Mouse (Mus musculus) forebrain, embryonic 14.5 days (tissue): ENCODE data around the gene Ift81. TPM values are rescaled to one million over a fixed set of nuclear protein-coding genes. Genes with fewer than 3 reads are reported as not detected.

ENCODE experiments used
- ATAC-seq: fragments of 200-750 bp; cut with Nextera tagmentation; 2 replicates; pipeline ENCODE4 v1.8.0; 2017; ENCODE audit warnings: mild to moderate bottlenecking, moderate library complexity
- DNase-seq: peaks from one replicate; pipeline ENCODE4 v3.0.0-alpha.2; 2015; ENCODE audit warnings: low spot score
- H3K27ac ChIP-seq: fragments of 300-500 bp; sonication (generic); 2 replicates; pipeline ENCODE4 v1.5.1; 2014; ENCODE audit warnings: low read depth, mild to moderate bottlenecking, control low read depth, low read length, moderate library complexity
- H3K27me3 ChIP-seq: fragments of 300-500 bp; sonication (generic); replicated peaks from 2 replicates; pipeline ENCODE4 v1.6.1; 2014; ENCODE audit warnings: low read length, control low read depth, mixed read lengths; ENCODE audit not compliant: control insufficient read depth, insufficient read depth
- H3K36me3 ChIP-seq: fragments of 300-500 bp; sonication (generic); 2 replicates; pipeline ENCODE4 v1.6.1; 2014; ENCODE audit warnings: low read length, control low read depth; ENCODE audit not compliant: control insufficient read depth, insufficient read depth
- H3K4me1 ChIP-seq: fragments of 300-500 bp; sonication (generic); 2 replicates; pipeline ENCODE4 v1.6.1; 2014; ENCODE audit warnings: antibody characterized with exemption, low read length, control low read depth; ENCODE audit not compliant: control insufficient read depth, insufficient read depth
- H3K4me2 ChIP-seq: fragments of 300-500 bp; sonication (generic); 2 replicates; pipeline ENCODE4 v1.6.1; 2014; ENCODE audit warnings: mild to moderate bottlenecking, control low read depth, low read length
- H3K4me3 ChIP-seq: fragments of 300-500 bp; sonication (generic); 2 replicates; pipeline ENCODE4 v1.5.1; 2014; ENCODE audit warnings: low read depth, low read length, control low read depth
- H3K9ac ChIP-seq: fragments of 300-500 bp; sonication (generic); 2 replicates; pipeline ENCODE4 v1.6.1; 2014; ENCODE audit warnings: mild to moderate bottlenecking, low read length, control low read depth, moderate library complexity
- H3K9me3 ChIP-seq: fragments of 300-500 bp; sonication (generic); replicated peaks from 2 replicates; pipeline ENCODE4 v1.6.1; 2016; ENCODE audit warnings: low read length, control low read depth, mixed read lengths; ENCODE audit not compliant: control insufficient read depth
- WGBS: fragments of 180-500 bp; shearing (Covaris S2); extraction: QIAGEN DNeasy Blood & Tissue Kit; methylation state at CpG from one replicate; pipeline ENCODE4 v1.1.7; 2014; 5-methylcytosine and 5-hydroxymethylcytosine counted together
- polyA plus RNA-seq: library from polyadenylated mRNA; unstranded; fragments of >200 nt; fragmentation: Nextera tagmentation; extraction: Ambion mirVana; gene quantifications from 2 replicates; pipeline ENCODE4 v1.2.1, GENCODE M21; 2014

Gene Ift81
- polyA plus RNA-seq, 1 experiment from 2014 or later: 48.9 TPM

DNA sequence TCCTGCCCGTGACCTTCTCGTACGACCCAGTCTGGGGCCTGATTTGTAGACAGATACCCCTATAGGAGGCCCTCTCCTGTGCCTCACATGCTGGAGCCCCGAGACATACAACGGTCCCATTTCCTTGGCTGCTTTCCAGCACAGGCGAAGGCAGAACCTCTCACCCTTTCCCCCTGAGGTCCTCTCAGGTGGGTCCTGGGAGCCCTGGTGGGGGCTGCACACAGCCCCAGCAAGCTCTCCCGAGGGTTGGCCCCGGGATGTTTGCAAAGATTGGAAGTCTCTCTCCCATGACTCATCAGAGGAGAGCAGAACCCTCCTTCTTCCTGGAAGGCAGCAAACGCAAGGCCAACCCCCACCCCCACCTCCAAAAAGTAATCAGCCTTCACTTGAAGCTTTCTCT, 102.9 kb downstream of the Ift81 start:
- DNase-seq (no peak), ATAC-seq (no peak)
- Histone ChIP-seq H3K36me3 (no peaks in the 10 kb centered on the region), H3K27ac (no peak overlapping the region), H3K9me3 (0 out of 2 replicates have a peak, but pooled peaks cover 2% of the 10 kb centered on the region), H3K27me3 (no peaks in the 10 kb centered on the region), H3K4me2 (no peak overlapping the region), H3K9ac (no peak overlapping the region), H3K4me1 (peaks cover 8% of the 10 kb centered on the region; the same call in 1 of the 2 replicates), H3K4me3 (no peak overlapping the region)
- WGBS: 70% methylated on average over 9 of the region's 9 CpGs

DNA sequence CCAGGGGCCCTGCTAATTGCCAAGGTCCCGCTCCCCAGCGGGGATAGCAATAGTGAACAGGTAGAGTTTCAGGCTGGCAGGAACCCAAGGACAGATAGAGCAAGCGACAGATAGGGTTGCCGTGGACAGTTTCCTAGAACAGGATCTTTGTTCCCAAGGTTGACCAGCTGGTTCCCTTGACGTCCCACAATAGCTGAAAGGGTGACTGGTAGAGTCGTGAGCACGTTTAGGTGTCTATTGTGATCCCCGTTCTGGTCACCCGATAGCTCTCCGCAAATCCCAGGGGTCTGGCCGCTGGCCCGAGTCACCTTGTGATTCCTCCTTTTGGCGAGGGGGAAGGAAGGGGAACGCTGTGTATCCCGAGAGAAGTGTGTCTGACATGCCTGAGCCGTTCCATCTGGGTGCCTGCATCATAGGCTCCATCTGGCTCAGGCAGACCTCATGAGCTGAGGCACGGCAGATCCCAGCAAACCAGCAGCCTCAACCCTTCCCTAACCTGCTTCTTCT, 103.6 kb downstream of the Ift81 start:
- no peaks in the 10 kb centered on the region for H3K36me3 ChIP-seq
- 75% methylated on average over 17 of the region's 17 CpGs for WGBS
- no peak overlapping the region for H3K4me3 ChIP-seq
- H3K4me2 ChIP-seq: no peak overlapping the region
- ATAC-seq (no peak; the same call in 1 of the 2 replicates), DNase-seq (peak; percentile 51)
- no peak overlapping the region for H3K9ac ChIP-seq
- H3K9me3 ChIP-seq: 0 out of 2 replicates have a peak, but pooled peaks cover 2% of the 10 kb centered on the region
- peaks cover 8% of the 10 kb centered on the region; the same call in 1 of the 2 replicates for H3K4me1 ChIP-seq
- no peaks in the 10 kb centered on the region for H3K27me3 ChIP-seq
- H3K27ac ChIP-seq: no peak overlapping the region

DNA sequence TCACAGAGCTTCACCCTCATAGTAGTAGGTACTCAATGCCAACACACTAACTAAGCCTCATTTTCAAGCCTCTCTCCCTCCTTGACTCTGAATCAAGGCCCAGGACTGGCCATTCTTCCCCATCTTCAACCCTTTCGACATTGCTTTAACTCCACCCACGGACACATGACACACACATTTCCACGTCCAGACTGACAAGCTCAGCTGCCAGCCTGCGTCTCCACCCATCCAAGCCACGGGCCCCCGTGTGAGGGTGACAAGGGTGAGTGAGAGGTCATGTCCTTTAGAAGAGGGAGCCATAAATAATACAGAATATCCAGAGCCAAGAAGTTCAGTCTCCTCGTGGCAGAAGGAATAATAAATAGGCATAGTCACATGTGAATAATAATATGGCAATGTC, 104.7 kb downstream of the Ift81 start:
- 81% methylated on average over 7 of the region's 7 CpGs for WGBS
- Histone ChIP-seq H3K36me3 (no peaks in the 10 kb centered on the region), H3K27me3 (no peaks in the 10 kb centered on the region), H3K4me3 (no peak overlapping the region), H3K27ac (no peak overlapping the region), H3K9me3 (0 out of 2 replicates have a peak, but pooled peaks cover 2% of the 10 kb centered on the region), H3K9ac (no peak overlapping the region), H3K4me1 (peaks cover 8% of the 10 kb centered on the region; the same call in 1 of the 2 replicates), H3K4me2 (no peak overlapping the region)
- ATAC-seq (no peak), DNase-seq (no peak)

DNA sequence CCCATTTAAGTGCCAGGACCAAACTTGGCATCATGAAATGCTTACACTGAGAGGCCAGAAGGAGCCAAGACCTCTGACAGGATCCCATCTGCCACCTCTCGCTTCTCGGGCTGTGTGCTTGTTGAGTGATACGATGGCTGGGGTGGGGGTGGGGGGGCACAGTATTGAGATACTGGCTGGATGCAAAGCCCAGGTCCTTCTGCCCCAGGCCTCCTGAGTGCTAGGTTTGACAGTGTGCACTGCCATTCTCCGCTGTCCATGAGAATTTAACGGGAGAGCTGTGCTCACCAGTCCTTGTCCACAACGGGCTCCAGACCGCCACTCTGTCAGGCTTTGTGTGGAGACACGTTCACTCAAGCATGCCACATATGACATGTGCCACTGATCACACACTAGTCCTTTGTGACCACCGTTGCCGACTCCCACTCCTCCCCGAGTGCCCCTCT, 105.4 kb downstream of the Ift81 start:
- 0 out of 2 replicates have a peak, but pooled peaks cover 2% of the 10 kb centered on the region for H3K9me3 ChIP-seq
- H3K4me3 ChIP-seq: no peak overlapping the region
- no peak overlapping the region for H3K4me2 ChIP-seq
- H3K27ac ChIP-seq: no peak overlapping the region
- peaks cover 3% of the 10 kb centered on the region; the same call in 1 of the 2 replicates for H3K4me1 ChIP-seq
- ATAC-seq (no peak), DNase-seq (no peak)
- H3K27me3 ChIP-seq: no peaks in the 10 kb centered on the region
- WGBS: 81% methylated on average over 11 of the region's 11 CpGs
- H3K36me3 ChIP-seq: no peaks in the 10 kb centered on the region
- H3K9ac ChIP-seq: no peak overlapping the region

DNA sequence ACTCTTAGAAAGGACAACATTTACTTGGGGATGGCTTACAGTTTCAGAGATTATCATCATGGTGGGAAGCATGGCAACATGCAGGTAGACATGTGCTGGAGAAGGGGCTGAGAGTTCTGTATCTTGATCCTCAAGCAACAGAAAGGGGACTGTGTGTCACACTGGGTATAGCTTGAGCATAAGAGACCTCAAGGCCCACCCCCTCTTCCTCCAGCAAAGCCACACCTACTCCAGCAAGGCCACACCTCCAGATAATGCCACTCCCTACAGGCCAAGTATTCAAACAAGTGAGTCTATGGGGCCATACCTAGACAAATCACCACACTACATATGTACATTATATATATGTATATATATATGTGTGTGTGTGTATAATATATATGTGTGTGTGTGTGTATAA, 106.9 kb downstream of the Ift81 start:
- no peak for ATAC-seq
- no peak overlapping the region for H3K27ac ChIP-seq
- no peak overlapping the region for H3K4me2 ChIP-seq
- H3K9ac ChIP-seq: no peak overlapping the region
- H3K36me3 ChIP-seq: no peaks in the 10 kb centered on the region
- 0 out of 2 replicates have a peak, but pooled peaks cover 2% of the 10 kb centered on the region for H3K9me3 ChIP-seq
- H3K27me3 ChIP-seq: no peaks in the 10 kb centered on the region
- H3K4me3 ChIP-seq: no peak overlapping the region
- peaks cover 11% of the 10 kb centered on the region for H3K4me1 ChIP-seq
- DNase-seq: no peak

DNA sequence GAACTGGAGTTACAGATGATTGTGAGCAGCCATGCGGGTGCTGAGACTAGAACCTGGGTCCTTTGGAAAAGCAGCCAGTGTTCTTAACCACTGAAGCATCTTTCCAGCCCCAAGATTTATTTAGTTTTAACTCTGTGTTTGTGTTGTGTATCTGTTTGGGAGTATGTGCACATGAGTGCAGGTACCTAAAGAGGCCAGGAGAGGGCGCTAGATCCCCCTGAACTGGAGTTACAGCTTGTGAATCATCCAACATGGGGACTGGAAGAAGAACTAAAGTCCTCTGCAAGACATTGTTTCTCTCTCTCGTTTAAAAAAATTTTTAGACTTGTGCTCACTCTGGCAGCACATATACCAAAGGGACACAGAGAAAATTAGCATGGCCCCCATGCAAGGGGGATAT, 107.9 kb downstream of the Ift81 start:
- H3K27me3 ChIP-seq: no peaks in the 10 kb centered on the region
- 84% methylated on average over 3 of the region's 3 CpGs for WGBS
- no peak overlapping the region for H3K9ac ChIP-seq
- H3K9me3 ChIP-seq: 0 out of 2 replicates have a peak, but pooled peaks cover 2% of the 10 kb centered on the region
- H3K4me1 ChIP-seq: peaks cover 11% of the 10 kb centered on the region
- H3K4me3 ChIP-seq: no peak overlapping the region
- no peaks in the 10 kb centered on the region for H3K36me3 ChIP-seq
- no peak overlapping the region for H3K27ac ChIP-seq
- ATAC-seq (no peak), DNase-seq (no peak)
- no peak overlapping the region for H3K4me2 ChIP-seq

DNA sequence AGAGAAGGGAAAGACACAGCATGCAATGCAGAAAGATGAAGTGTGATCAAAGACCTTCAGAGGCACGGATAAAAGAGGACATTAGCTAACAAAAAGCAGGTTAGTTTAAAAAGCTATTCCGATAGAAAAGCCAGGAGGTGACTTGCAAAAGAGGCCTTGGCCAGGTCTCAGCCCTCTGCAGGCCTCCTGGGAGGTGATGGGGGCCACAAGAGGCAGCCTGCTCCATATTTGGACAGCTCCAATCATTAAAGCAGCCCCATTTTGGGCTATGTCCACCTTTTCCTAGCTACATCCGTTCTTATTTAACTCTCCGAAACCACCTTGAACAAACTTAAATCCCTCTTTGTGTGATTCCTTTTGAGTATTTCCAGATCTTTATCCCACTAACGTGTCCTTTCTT, 108.8 kb downstream of the Ift81 start:
- H3K9me3 ChIP-seq: 0 out of 2 replicates have a peak, but pooled peaks cover 2% of the 10 kb centered on the region
- no peak overlapping the region for H3K4me3 ChIP-seq
- 89% methylated on average over 5 of the region's 5 CpGs for WGBS
- peaks cover 11% of the 10 kb centered on the region for H3K4me1 ChIP-seq
- no peaks in the 10 kb centered on the region for H3K36me3 ChIP-seq
- H3K27me3 ChIP-seq: no peaks in the 10 kb centered on the region
- no peak for ATAC-seq
- DNase-seq: no peak
- H3K9ac ChIP-seq: no peak overlapping the region
- H3K4me2 ChIP-seq: no peak overlapping the region
- no peak overlapping the region for H3K27ac ChIP-seq

DNA sequence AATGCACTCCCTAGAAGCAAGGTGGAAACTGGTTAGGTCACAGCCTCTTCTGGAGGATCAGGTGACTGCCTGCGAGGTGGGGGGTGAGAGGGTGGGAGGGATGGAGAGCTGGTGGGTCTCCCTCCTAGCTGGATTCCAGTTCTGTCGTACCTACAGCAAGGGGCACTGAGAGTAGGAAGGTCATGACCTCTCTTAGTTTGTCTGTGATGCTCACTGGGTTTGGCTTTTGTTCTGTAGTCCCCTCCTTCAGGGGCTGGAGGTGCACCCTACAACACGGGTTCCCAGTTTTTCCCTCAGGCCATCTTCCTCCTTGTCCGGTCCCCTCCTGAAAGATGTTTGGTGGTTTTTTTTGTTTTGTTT, 110.6 kb downstream of the Ift81 start:
- Histone ChIP-seq H3K4me1 (peaks cover 22% of the 10 kb centered on the region), H3K4me2 (no peak overlapping the region; the same call in 1 of the 2 replicates), H3K9me3 (0 out of 2 replicates have a peak, but pooled peaks cover 2% of the 10 kb centered on the region), H3K4me3 (no peak overlapping the region), H3K36me3 (no peaks in the 10 kb centered on the region; the same call in 1 of the 2 replicates), H3K27ac (no peak overlapping the region), H3K9ac (no peak overlapping the region), H3K27me3 (no peaks in the 10 kb centered on the region)
- DNase-seq (no peak), ATAC-seq (no peak)
- 19% methylated on average over 4 of the region's 4 CpGs for WGBS

DNA sequence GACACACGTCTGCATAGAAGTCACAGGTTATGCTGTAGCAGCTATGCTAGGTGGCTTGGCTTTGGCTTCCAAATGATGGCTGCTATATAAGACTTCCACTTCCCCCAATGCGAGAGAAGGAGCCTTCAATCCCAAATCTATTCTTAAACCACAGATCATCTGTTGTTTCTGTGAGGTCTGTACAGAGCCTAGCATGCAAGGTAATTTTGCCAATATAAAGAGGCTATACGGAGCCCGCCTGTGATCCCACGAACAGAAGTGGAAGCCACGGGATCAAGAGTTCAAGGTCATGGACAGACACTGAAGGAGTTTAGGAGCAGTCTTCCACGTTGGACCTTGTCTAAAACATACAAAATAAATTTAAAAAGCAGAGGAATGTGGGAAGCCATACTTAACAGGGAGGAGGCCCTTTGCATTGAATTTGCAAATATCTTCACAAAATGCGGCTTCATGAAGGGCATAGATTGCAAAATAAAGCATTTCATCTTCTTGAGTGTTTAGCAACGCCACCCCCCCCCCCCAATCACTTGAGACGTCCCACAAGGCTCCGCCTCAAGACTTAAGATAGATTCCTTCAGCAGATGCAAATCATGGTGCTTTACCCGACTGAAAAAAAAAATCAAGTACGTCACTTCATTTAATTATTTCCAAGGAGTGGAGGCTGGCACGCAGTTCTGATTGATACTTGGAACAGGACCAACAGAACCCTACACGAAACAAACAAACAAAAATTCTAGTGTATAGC, 111.1 kb downstream of the Ift81 start:
- DNase-seq: peak; percentile 52
- Histone ChIP-seq H3K9ac (peak overlapping the region; percentile 72), H3K4me2 (peak overlapping the region; percentile 64), H3K9me3 (0 out of 2 replicates have a peak, but pooled peaks cover 2% of the 10 kb centered on the region), H3K27ac (peak overlapping the region; percentile 99), H3K4me3 (peak overlapping the region; percentile 98), H3K27me3 (no peaks in the 10 kb centered on the region), H3K36me3 (peaks cover 2% of the 10 kb centered on the region; the same call in 1 of the 2 replicates), H3K4me1 (peaks cover 26% of the 10 kb centered on the region)
- WGBS: 28% methylated on average over 15 of the region's 15 CpGs
- no peak for ATAC-seq
